Mouse (Mus musculus): Measurements from ENCODE around the gene Zc3h14. TPM values are rescaled to one million over a fixed set of nuclear protein-coding genes. Genes with fewer than 3 reads are reported as not detected.

Zc3h14 gene
- 117 and 130 TPM in 2 replicates for polyA plus RNA-seq (2015; fragmentation: Nextera tagmentation; extraction: Ambion mirVana)

- H3K4me2 ChIP-seq = peak within 1 kb of the TSS; percentile 78
- H3K4me3 ChIP-seq = peak within 1 kb of the TSS; percentile 92
- H3K9ac ChIP-seq = peak within 1 kb of the TSS; percentile 91
- under 1% methylated on average over 75 of the region's 87 CpGs for WGBS
- no peaks in the 10 kb centered on the region for H3K9me3 ChIP-seq
- H3K27me3 ChIP-seq = no peaks in the 10 kb centered on the region
- H3K36me3 ChIP-seq = no peaks in the 10 kb centered on the region
- peak; percentile 93 for ATAC-seq (ENCODE audit: low read depth)
- peak within 1 kb of the TSS; percentile 96 for H3K27ac ChIP-seq (replicated peaks)
- H3K4me1 ChIP-seq (replicated peaks) = peaks cover 41% of the 10 kb centered on the region
These were observed at the start of gene Zc3h14 for GRCm38 (mm10) chr12:98746746-98747379. Gene Zc3h14 (plus strand): TSS chr12:98746964.

- no peaks in the 10 kb centered on the region for H3K27me3 ChIP-seq
- no peak for ATAC-seq (ENCODE audit: low read depth)
- no peak overlapping the region for H3K9ac ChIP-seq
- peaks cover 18% of the 10 kb centered on the region for H3K36me3 ChIP-seq
- H3K27ac ChIP-seq (replicated peaks) = no peak overlapping the region
- 88% methylated on average over 5 of the region's 5 CpGs for WGBS
- H3K4me2 ChIP-seq = no peak overlapping the region
- no peaks in the 10 kb centered on the region for H3K9me3 ChIP-seq
- no peaks in the 10 kb centered on the region for H3K4me1 ChIP-seq (replicated peaks)
- H3K4me3 ChIP-seq = no peak overlapping the region
These were observed 49.6 kb upstream of the Zc3h14 start for GRCm38 (mm10) chr12:98697202-98697601.

- no peak for ATAC-seq (ENCODE audit: low read depth)
- Histone ChIP-seq H3K4me1 (replicated peaks) (no peaks in the 10 kb centered on the region), H3K4me2 (no peak overlapping the region), H3K36me3 (peaks cover 17% of the 10 kb centered on the region; the same call in 1 of the 2 replicates), H3K9me3 (no peaks in the 10 kb centered on the region), H3K9ac (no peak overlapping the region), H3K4me3 (no peak overlapping the region), H3K27ac (replicated peaks) (no peak overlapping the region), H3K27me3 (no peaks in the 10 kb centered on the region)
- WGBS = 79% methylated on average over 9 of the region's 9 CpGs
These were observed 45.2 kb upstream of the Zc3h14 start for GRCm38 (mm10) chr12:98701564-98701963.

GRCm38 (mm10) chr12:98703554-98703953 is 43.2 kb upstream of the Zc3h14 start:
- Histone ChIP-seq H3K4me2 (no peak overlapping the region), H3K4me3 (no peak overlapping the region), H3K9ac (no peak overlapping the region), H3K4me1 (replicated peaks) (no peaks in the 10 kb centered on the region), H3K27ac (replicated peaks) (no peak overlapping the region), H3K27me3 (no peaks in the 10 kb centered on the region), H3K36me3 (peaks cover 20% of the 10 kb centered on the region; the same call in 1 of the 2 replicates), H3K9me3 (no peaks in the 10 kb centered on the region)
- WGBS = 90% methylated on average over 2 of the region's 2 CpGs
- ATAC-seq (ENCODE audit: low read depth) = no peak

- no peaks in the 10 kb centered on the region for H3K9me3 ChIP-seq
- H3K4me2 ChIP-seq = no peak overlapping the region
- H3K9ac ChIP-seq = no peak overlapping the region
- 67% methylated on average over 10 of the region's 10 CpGs for WGBS
- no peaks in the 10 kb centered on the region for H3K4me1 ChIP-seq (replicated peaks)
- no peak for ATAC-seq (ENCODE audit: low read depth)
- H3K36me3 ChIP-seq = peaks cover 18% of the 10 kb centered on the region; the same call in 1 of the 2 replicates
- H3K27ac ChIP-seq (replicated peaks) = no peak overlapping the region
- H3K27me3 ChIP-seq = no peaks in the 10 kb centered on the region
- H3K4me3 ChIP-seq = no peak overlapping the region
These were observed 42.8 kb upstream of the Zc3h14 start for GRCm38 (mm10) chr12:98703961-98704360.

- Histone ChIP-seq H3K27me3 (no peaks in the 10 kb centered on the region), H3K4me2 (no peak overlapping the region), H3K9ac (no peak overlapping the region), H3K4me1 (replicated peaks) (peaks cover 4% of the 10 kb centered on the region), H3K36me3 (no peaks in the 10 kb centered on the region), H3K27ac (replicated peaks) (no peak overlapping the region), H3K9me3 (no peaks in the 10 kb centered on the region), H3K4me3 (no peak overlapping the region)
- 74% methylated on average over 6 of the region's 6 CpGs for WGBS
- ATAC-seq (ENCODE audit: low read depth) = no peak
These were observed 33.9 kb upstream of the Zc3h14 start for GRCm38 (mm10) chr12:98712819-98713218.

GRCm38 (mm10) chr12:98713621-98714103 is 33.1 kb upstream of the Zc3h14 start:
- no peak for ATAC-seq (ENCODE audit: low read depth)
- WGBS = 76% methylated on average over 7 of the region's 7 CpGs
- Histone ChIP-seq H3K27ac (replicated peaks) (no peak overlapping the region), H3K4me2 (no peak overlapping the region), H3K27me3 (no peaks in the 10 kb centered on the region), H3K9me3 (no peaks in the 10 kb centered on the region), H3K4me3 (no peak overlapping the region), H3K36me3 (no peaks in the 10 kb centered on the region), H3K4me1 (replicated peaks) (peaks cover 4% of the 10 kb centered on the region), H3K9ac (no peak overlapping the region)

GRCm38 (mm10) chr12:98714757-98715156 is 32.0 kb upstream of the Zc3h14 start:
- Histone ChIP-seq H3K4me2 (no peak overlapping the region), H3K4me3 (no peak overlapping the region), H3K4me1 (replicated peaks) (peaks cover 4% of the 10 kb centered on the region), H3K36me3 (no peaks in the 10 kb centered on the region), H3K27me3 (no peaks in the 10 kb centered on the region), H3K9me3 (no peaks in the 10 kb centered on the region), H3K9ac (no peak overlapping the region), H3K27ac (replicated peaks) (no peak overlapping the region)
- WGBS = 54% methylated on average over 11 of the region's 11 CpGs
- ATAC-seq (ENCODE audit: low read depth) = no peak

- WGBS = 87% methylated on average over 2 of the region's 2 CpGs
- H3K9me3 ChIP-seq = no peaks in the 10 kb centered on the region
- peaks cover 18% of the 10 kb centered on the region for H3K4me1 ChIP-seq (replicated peaks)
- ATAC-seq (ENCODE audit: low read depth) = no peak
- no peak overlapping the region for H3K4me3 ChIP-seq
- no peaks in the 10 kb centered on the region for H3K27me3 ChIP-seq
- H3K9ac ChIP-seq = no peak overlapping the region
- H3K36me3 ChIP-seq = no peaks in the 10 kb centered on the region
- no peak overlapping the region for H3K4me2 ChIP-seq
- no peak overlapping the region for H3K27ac ChIP-seq (replicated peaks)
These were observed 30.6 kb upstream of the Zc3h14 start for GRCm38 (mm10) chr12:98716142-98716541.

- no peaks in the 10 kb centered on the region for H3K36me3 ChIP-seq
These were observed 26.1 kb upstream of the Zc3h14 start for GRCm38 (mm10) chr12:98720628-98721027.

GRCm38 (mm10) chr12:98721030-98721429 is 25.7 kb upstream of the Zc3h14 start:
- WGBS = 44% methylated on average over 3 of the region's 3 CpGs
- no peaks in the 10 kb centered on the region for H3K27me3 ChIP-seq
- H3K4me3 ChIP-seq = no peak overlapping the region

More at GRCm38 (mm10) chr12:98720628-98721027, 26.1 kb upstream of the Zc3h14 start:
- 41% methylated on average over 3 of the region's 3 CpGs for WGBS
- Histone ChIP-seq H3K4me3 (no peak overlapping the region), H3K4me2 (no peak overlapping the region), H3K4me1 (replicated peaks) (peaks cover 14% of the 10 kb centered on the region), H3K9me3 (no peaks in the 10 kb centered on the region), H3K9ac (no peak overlapping the region), H3K27ac (replicated peaks) (peak overlapping the region; percentile 65), H3K27me3 (no peaks in the 10 kb centered on the region)
- peak; percentile 73 for ATAC-seq (ENCODE audit: low read depth)

GRCm38 (mm10) chr12:98724224-98724623 is 22.5 kb upstream of the Zc3h14 start:
- ATAC-seq (ENCODE audit: low read depth) = no peak
- no peak overlapping the region for H3K4me2 ChIP-seq
- H3K27ac ChIP-seq (replicated peaks) = no peak overlapping the region
- H3K9ac ChIP-seq = no peak overlapping the region
- peaks cover 14% of the 10 kb centered on the region for H3K4me1 ChIP-seq (replicated peaks)
- no peaks in the 10 kb centered on the region for H3K36me3 ChIP-seq
- 94% methylated on average over 7 of the region's 7 CpGs for WGBS
- H3K27me3 ChIP-seq = no peaks in the 10 kb centered on the region
- H3K4me3 ChIP-seq = no peak overlapping the region
- no peaks in the 10 kb centered on the region for H3K9me3 ChIP-seq

More at GRCm38 (mm10) chr12:98721030-98721429, 25.7 kb upstream of the Zc3h14 start:
- Histone ChIP-seq H3K9ac (no peak overlapping the region), H3K36me3 (no peaks in the 10 kb centered on the region), H3K4me1 (replicated peaks) (peaks cover 14% of the 10 kb centered on the region), H3K4me2 (no peak overlapping the region), H3K9me3 (no peaks in the 10 kb centered on the region), H3K27ac (replicated peaks) (peak overlapping the region; percentile 65)
- ATAC-seq (ENCODE audit: low read depth) = no peak

GRCm38 (mm10) chr12:98724976-98725375 is 21.8 kb upstream of the Zc3h14 start:
- Histone ChIP-seq H3K9ac (no peak overlapping the region), H3K4me1 (replicated peaks) (peaks cover 12% of the 10 kb centered on the region), H3K27ac (replicated peaks) (no peak overlapping the region), H3K9me3 (no peaks in the 10 kb centered on the region), H3K36me3 (no peaks in the 10 kb centered on the region), H3K4me2 (no peak overlapping the region), H3K4me3 (no peak overlapping the region), H3K27me3 (no peaks in the 10 kb centered on the region)
- 69% methylated on average over 5 of the region's 5 CpGs for WGBS
- ATAC-seq (ENCODE audit: low read depth) = no peak
